Mouse (Mus musculus): ENCODE data around the gene Cep350. TPM values are rescaled to one million over a fixed set of nuclear protein-coding genes. Genes with fewer than 3 reads are reported as not detected.

The Cep350 gene
- polyA plus RNA-seq, 1 experiment, result 0.38 TPM

- peaks cover 22% of the 10 kb centered on the region for H3K4me1 ChIP-seq (ENCODE audit: control insufficient read depth)
- no peaks in the 10 kb centered on the region for H3K27me3 ChIP-seq (ENCODE audit: control insufficient read depth)
- peaks cover 49% of the 10 kb centered on the region for H3K36me3 ChIP-seq (ENCODE audit: control insufficient read depth)
- H3K9me3 ChIP-seq (ENCODE audit: control insufficient read depth, low read length), result no peaks in the 10 kb centered on the region
- no peak overlapping the region for H3K4me3 ChIP-seq (replicated peaks)
- TF ChIP-seq GATA1 (IDR thresholded peaks at IDR 0.05; ENCODE audit: low read length) (no peak), TAL1 (IDR thresholded peaks at IDR 0.05; ENCODE audit: low read length) (no peak)
Observed at GRCm38 (mm10) chr1:155805607-155806006, 167.4 kb downstream of the Cep350 start.

- Histone ChIP-seq H3K4me3 (replicated peaks) (no peak overlapping the region), H3K27me3 (ENCODE audit: control insufficient read depth) (no peaks in the 10 kb centered on the region), H3K9me3 (ENCODE audit: control insufficient read depth, low read length) (peaks cover 4% of the 10 kb centered on the region; the same call in 1 of the 2 replicates), H3K4me1 (ENCODE audit: control insufficient read depth) (peaks cover 17% of the 10 kb centered on the region), H3K36me3 (ENCODE audit: control insufficient read depth) (peaks cover 58% of the 10 kb centered on the region)
- no peak for TF ChIP-seq GATA1 (IDR thresholded peaks at IDR 0.05; ENCODE audit: low read length)
- no peak for TF ChIP-seq TAL1 (IDR thresholded peaks at IDR 0.05; ENCODE audit: low read length)
Observed at GRCm38 (mm10) chr1:155801014-155801991, 171.8 kb downstream of the Cep350 start.

GRCm38 (mm10) chr1:155798000-155798399 lies 175.1 kb downstream of the Cep350 start:
- Histone ChIP-seq H3K4me3 (replicated peaks) (no peak overlapping the region), H3K36me3 (ENCODE audit: control insufficient read depth) (peaks cover 72% of the 10 kb centered on the region), H3K4me1 (ENCODE audit: control insufficient read depth) (peaks cover 13% of the 10 kb centered on the region), H3K9me3 (ENCODE audit: control insufficient read depth, low read length) (peaks cover 4% of the 10 kb centered on the region; the same call in 1 of the 2 replicates), H3K27me3 (ENCODE audit: control insufficient read depth) (no peaks in the 10 kb centered on the region)
- TF ChIP-seq GATA1 (IDR thresholded peaks at IDR 0.05; ENCODE audit: low read length) (no peak), TAL1 (IDR thresholded peaks at IDR 0.05; ENCODE audit: low read length) (no peak)

- H3K27me3 ChIP-seq (ENCODE audit: control insufficient read depth), result no peaks in the 10 kb centered on the region
- H3K9me3 ChIP-seq (ENCODE audit: control insufficient read depth, low read length), result peaks cover 4% of the 10 kb centered on the region; the same call in 1 of the 2 replicates
- peaks cover 13% of the 10 kb centered on the region for H3K4me1 ChIP-seq (ENCODE audit: control insufficient read depth)
- TF ChIP-seq TAL1 (IDR thresholded peaks at IDR 0.05; ENCODE audit: low read length) (no peak), GATA1 (IDR thresholded peaks at IDR 0.05; ENCODE audit: low read length) (no peak)
- H3K4me3 ChIP-seq (replicated peaks), result no peak overlapping the region
- peaks cover 72% of the 10 kb centered on the region for H3K36me3 ChIP-seq (ENCODE audit: control insufficient read depth)
Observed at GRCm38 (mm10) chr1:155797425-155797824, 175.6 kb downstream of the Cep350 start.

- TF ChIP-seq GATA1 (IDR thresholded peaks at IDR 0.05; ENCODE audit: low read length) (no peak), TAL1 (IDR thresholded peaks at IDR 0.05; ENCODE audit: low read length) (no peak)
- H3K36me3 ChIP-seq (ENCODE audit: control insufficient read depth), result peaks cover 74% of the 10 kb centered on the region
- no peaks in the 10 kb centered on the region for H3K27me3 ChIP-seq (ENCODE audit: control insufficient read depth)
Observed at GRCm38 (mm10) chr1:155796757-155797405, 176.2 kb downstream of the Cep350 start.

GRCm38 (mm10) chr1:155795791-155796233 lies 177.2 kb downstream of the Cep350 start:
- no peaks in the 10 kb centered on the region for H3K27me3 ChIP-seq (ENCODE audit: control insufficient read depth)
- H3K36me3 ChIP-seq (ENCODE audit: control insufficient read depth), result peaks cover 74% of the 10 kb centered on the region
- peaks cover 4% of the 10 kb centered on the region; the same call in 1 of the 2 replicates for H3K9me3 ChIP-seq (ENCODE audit: control insufficient read depth, low read length)
- no peak overlapping the region for H3K4me3 ChIP-seq (replicated peaks)
- H3K4me1 ChIP-seq (ENCODE audit: control insufficient read depth), result peaks cover 13% of the 10 kb centered on the region
- TF ChIP-seq GATA1 (IDR thresholded peaks at IDR 0.05; ENCODE audit: low read length) (no peak), TAL1 (IDR thresholded peaks at IDR 0.05; ENCODE audit: low read length) (no peak)

More at GRCm38 (mm10) chr1:155796757-155797405, 176.2 kb downstream of the Cep350 start:
- H3K9me3 ChIP-seq (ENCODE audit: control insufficient read depth, low read length), result peaks cover 4% of the 10 kb centered on the region; the same call in 1 of the 2 replicates
- no peak overlapping the region for H3K4me3 ChIP-seq (replicated peaks)
- peaks cover 13% of the 10 kb centered on the region for H3K4me1 ChIP-seq (ENCODE audit: control insufficient read depth)

Other genes starting within 250 kb of the Cep350 start
- gene Lhx4, start 221.6 kb downstream of the Cep350 start, polyA plus RNA-seq (2012), result not detected in 2 replicates
- gene Qsox1, start 160.4 kb downstream of the Cep350 start, polyA plus RNA-seq (2012), result 0.60 and 1.2 TPM in 2 replicates
- gene Tor1aip2, start 62.1 kb upstream of the Cep350 start, polyA plus RNA-seq (2012), result 1.4 and 1.8 TPM in 2 replicates
- 2.6 and 3.1 TPM in 2 replicates for gene Tor1aip1, start 63.2 kb upstream of the Cep350 start, polyA plus RNA-seq (2012)
- gene Fam163a, start 231.8 kb upstream of the Cep350 start, polyA plus RNA-seq (2012), result 0.02 TPM in 1 of 2 replicates, not detected in the other

All from erythroblast, embryonic 14.5 days (primary cell).